Mouse (Mus musculus) testis, postnatal 14 days (tissue): Measurements from ENCODE around the gene Mindy1.

Experiments used
- DNase-seq: peaks from one replicate; pipeline ENCODE4 v3.0.0; 2021; ENCODE audit warnings: low spot score

Mindy1 gene

DNA sequence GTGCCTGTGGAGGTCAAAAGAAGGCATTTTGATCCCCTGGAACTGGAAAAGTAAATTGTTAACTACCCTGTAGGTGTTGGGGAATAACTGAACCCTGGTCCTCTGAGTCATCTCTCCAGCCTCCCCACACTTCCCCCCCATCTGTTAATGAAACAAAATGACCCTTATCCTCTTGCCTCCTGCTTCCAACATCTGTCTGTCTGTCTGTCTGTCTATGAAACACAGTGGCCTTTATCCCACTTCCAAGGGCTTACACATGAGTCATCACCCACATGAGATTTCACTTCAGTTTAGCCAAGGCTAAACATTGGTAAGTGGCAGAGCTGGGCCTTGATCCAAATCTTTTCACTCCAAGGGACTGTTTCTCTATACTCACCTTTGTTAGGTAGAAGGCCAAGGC, 13.3 kb upstream of the Mindy1 start:
- DNase-seq: no peak

DNA sequence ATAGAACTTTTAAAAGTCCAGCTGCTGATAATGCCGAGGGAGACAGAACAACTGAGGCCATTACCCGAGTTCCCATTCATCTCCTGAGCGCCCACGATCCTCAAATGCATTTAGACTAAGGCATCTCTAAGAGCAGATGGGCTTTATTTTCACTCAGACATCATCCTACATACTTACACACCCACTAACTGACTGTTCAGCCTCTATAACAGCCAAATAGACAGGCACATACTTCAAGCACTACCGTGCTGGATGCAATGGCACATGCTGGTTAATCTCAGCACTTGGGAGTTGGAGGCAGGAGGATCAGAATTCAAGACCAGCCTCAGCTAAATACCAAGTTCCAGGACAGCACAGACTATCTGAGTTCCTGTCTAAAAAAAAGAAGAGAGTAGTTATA, 11.4 kb upstream of the Mindy1 start:
- no peak for DNase-seq

DNA sequence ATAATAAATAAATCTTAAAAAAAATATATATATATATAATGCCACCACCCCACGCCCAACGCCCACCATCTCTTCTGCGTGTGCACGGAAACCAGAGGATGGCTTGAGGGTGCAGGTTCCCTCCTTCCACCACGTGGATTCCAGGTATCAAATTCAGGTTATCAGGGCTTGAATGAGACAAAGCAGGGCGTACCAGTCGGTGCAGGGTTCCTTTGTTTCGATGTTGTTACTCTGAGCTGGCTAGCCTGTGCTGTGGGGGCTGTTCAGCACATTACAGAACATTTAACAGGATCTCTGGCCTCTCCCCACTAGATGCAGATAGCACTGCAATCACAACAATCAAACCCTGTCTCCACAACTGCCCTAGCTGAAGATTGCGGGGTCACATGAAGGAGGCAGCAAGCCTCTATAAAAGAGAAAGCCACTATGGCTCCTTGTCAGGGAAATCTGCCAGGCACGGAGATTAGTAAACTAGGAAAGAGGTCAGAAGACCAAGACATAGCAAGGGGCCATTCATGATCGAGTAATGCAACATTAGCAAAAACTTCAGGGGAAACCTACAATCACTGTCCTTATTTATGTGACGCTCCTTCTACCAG, 10.3 kb upstream of the Mindy1 start:
- no peak for DNase-seq

DNA sequence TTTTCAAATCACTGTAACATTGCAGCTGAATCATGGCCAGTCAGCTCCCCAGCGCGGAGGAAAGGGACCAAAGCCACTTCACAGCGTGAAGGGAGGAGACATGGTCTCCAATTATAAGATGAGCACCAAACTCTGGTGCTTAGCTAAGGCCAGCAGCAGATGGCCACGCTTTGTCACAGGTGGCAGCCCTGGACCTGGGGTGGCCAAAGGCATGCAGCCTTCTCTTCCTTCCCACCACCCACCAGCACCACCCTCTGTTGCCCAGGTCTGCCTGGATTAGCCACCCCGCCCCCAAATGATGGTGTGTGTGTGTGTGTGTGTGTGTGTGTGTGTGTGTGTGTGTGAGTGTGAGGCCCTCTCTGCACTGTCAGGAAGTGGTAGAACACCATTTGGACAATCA, 7.7 kb upstream of the Mindy1 start:
- DNase-seq: no peak

DNA sequence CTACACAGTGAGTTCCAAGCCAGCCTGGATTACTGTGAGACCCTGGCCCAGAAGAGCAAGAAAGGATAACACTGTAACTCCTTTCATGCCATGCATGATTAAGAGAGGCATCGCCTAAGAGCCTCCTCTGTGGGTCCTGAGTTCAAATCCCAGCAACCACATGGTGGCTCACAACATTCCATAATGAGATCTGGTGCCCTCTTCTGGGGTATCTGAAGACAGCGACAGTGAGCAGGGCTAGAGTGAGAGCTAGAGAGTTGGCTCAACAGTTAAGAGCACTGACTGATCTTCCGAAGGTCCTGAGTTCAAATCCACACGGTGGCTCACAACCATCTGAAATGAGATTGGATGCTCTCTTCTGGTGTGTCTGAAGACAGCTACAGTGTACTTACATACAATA, 6.7 kb upstream of the Mindy1 start:
- no peak for DNase-seq

DNA sequence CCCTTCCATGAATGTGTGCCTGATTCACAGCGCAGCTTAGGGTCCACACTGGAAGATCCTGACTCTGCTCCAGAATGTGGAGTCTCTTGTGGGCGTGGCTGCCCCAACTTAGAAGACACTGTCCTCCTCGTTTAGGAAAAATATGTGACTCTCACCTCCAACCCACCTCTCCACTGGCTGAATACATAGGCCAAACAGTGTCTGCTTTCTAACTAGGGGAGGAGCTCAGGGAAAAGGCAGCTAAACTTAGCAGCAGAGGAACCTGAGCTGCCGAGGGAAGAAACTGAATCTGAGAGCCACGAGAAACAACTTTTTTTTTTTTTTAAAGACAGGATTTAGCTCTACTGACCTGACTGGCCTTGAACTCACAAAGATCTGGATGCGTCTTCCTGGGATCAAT, 6.0 kb upstream of the Mindy1 start:
- no peak for DNase-seq

DNA sequence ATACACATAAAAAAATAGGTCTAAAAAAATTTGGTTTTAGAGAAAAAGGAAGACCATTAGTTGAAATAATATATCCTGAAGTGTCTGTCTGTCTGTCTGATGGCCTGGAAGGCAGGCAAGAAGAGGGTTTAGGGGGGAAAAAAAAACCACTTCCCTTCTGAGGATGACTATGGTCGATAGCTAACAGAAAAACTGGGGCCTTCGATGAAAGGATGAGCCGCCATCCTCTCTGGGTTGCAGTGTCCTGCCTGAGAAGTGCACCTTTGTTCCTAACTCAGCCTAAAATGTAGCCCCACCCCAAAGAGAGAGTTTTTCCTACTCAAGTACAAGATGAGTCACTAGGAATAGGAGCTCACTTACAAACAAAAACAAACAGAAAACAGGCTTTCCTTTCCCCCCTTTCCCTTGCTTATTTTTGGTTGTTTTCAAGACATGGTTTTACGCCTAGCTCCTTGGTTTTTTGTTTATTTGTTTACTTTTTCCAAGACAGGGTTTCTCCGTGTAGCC, 4.7 kb upstream of the Mindy1 start:
- no peak for DNase-seq

DNA sequence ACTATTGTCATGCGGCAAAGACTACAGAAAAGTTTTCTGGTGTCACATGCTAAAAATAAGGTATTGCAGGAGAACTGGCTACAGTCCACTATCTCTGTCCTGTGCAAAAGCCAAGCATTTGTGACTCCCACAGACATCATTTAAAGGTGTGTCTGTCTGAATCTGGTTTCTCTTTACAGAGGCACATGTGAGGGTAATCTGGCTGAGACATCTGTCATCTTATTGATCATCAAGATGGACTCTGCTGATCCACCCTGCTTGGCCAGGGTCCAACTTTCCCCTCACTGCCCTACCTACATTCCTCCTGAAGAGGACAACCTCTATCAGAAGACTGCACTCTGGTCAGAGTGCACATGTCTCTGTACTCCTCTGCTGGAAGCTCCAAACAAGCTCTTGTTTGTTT, 4.0 kb upstream of the Mindy1 start:
- no peak for DNase-seq

DNA sequence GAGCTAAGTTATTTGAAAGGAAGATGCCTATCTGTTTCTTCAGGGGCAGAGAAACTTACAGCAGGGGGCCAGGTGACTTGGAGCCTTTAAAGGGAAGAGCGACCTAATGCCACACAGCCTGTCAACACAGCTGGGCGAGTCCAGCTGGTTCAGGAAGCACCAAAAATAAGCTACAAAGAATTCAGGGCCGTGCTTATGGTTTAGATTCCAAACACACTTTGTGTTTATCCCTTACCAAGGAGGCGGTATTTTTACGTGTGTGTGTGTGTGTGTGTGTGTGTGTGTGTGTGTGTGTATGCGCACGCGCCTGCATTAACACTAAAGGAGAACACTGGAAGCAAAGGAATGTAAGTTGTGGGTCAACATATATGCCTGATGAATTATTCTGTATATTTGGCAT, 398 bp upstream of the Mindy1 start:
- no peak for DNase-seq

DNA sequence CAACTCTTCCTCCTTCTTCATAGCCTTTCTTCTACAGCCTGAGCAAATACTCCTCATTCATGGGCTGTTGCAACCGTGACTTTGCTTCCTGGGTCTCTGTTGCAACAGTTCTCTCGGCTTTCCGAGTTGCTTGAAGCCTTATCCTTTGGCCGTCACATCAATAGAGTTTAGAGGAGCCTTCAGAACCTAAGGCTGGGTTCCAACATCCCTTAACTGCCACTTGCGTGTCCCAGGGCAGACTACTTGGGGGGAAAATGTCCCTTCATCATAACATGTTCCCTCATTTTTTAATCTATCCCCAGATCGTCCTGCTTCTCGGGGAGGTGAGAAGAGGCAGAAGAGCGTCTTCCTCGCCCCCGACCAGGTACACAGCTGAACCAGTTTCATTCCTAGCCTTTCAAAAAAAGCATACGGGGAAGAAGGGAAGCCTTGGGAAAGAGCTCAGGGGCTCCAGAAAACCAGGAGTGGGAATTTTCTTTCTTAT, 1.3 kb downstream of the Mindy1 start:
- no peak for DNase-seq

DNA sequence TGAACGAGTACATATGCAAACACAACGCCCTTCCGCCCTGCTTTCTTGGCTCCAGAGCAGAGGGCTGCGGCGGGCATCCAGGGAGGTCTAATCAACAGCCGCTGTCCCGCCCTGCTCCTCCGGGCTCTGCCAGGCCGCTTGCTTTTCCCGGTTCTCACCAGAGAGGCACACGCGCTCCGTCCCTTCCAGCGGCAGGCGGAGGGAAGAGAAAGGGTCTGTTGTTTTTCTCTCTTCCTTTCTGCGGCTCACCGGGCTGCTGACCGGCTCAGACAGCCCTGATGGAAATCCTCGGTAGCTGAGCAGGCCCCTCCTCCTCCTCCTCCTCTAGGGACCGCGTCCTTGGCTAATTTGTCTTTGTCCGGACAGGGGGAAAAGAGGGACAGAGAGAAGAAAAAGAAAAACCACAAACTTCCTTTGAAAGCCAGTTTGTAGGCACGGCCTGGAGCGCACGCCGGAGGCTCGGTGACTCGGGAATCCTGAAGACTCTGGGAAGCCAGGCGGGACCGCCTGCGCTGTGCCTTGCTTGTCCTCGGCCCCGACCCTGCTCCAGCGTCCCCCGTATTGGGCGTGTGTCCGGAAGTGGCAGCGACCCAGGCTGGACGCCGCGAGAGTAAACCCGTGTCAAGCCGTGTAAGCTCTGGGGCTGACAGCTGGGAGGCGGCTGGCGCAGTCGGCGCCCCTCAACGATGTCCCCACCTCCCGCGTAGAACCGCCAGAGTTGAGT, 1.9 kb downstream of the Mindy1 start:
- peak; percentile 77 for DNase-seq

DNA sequence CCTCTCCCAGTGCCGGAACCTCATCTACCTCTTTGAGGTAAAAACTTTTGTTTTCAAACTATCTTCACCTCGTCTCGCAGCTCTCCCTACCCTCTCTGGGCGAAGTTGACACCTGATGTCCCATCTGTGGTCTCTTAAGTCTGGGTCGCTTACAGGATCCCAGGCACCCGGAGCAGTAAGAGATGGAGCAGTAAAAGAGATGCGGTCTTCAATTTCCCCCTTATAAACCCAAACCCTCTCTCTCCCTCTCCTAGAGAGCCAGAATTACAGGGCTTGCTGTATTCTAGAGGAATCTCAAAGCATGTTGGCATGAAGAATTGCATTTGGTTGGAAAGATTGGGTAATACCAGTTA, 2.4 kb downstream of the Mindy1 start:
- no peak for DNase-seq

DNA sequence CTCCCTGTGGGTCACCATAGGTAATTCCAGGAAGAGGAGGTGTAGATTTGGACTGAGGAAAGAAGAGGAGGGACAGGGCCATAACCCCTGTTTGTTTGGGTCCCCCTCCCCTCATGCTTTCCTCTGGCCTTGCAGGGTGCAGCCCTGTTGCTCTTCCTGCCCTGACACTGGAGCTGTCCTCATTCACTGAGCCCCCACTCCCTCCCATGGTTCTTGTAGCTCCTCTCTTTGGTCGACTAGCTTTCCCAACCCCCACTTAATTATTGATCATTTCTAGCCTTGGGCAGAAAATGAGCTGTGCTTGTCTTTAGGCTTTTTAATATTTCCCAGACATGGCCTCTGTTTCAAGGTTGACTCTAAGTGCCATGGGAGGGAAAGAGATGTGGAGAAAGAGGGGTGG, 2.9 kb downstream of the Mindy1 start:
- DNase-seq: no peak

DNA sequence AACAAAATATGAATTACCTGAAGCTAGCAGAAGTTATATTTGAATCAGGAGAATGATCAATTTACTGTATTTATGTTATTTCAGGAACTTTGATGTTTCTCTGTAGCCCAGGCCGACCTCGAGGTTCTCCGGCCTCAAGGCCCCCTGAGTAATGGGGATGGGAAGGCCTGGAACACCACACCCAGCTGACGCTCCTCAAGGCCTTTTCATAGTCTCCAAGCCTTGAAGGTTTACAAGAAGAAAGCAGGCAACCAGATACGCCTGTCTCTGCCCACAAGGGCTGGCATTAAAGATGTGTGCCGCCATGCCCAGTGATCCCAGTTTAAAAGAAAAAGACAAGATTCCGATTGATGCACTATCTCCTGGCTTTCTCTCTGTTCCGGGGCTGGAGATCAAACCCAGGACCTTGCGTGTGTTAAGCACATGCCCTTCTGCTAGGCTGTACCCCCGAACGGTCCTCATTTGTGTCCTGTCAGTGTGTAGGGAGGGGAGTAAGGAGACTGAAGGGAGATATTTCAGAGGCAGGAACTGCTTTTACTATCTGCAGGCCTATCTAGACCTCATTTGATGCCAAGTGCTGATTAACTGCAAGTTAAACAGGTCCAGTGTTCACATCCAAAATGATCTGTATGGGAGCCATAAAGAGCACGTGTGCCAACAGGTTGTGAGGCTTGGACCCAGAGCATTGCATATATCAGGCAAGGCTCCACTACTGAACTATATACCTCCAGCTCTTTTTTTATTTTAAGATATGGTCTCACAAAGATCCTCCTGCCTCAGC, 3.5 kb downstream of the Mindy1 start:
- no peak for DNase-seq

DNA sequence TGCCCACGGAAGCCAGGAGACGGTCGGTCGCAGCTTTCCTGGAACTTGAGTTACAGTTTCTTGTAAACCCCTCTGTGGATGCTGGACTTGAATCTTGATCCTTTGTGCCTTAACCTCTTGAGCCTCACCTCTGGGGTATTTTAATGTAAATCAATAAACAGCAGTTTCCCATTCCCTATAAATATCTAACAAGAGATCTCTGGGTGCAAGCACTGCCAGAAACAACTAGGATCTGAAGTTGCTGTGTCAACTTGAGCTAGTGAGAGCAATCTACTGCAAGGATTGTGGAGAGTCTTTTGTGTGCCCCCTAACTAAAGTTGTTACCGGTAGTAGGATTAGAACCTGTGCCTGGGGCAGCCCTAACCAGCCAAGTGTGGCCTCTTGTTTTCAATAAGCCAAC, 4.2 kb downstream of the Mindy1 start:
- no peak for DNase-seq

DNA sequence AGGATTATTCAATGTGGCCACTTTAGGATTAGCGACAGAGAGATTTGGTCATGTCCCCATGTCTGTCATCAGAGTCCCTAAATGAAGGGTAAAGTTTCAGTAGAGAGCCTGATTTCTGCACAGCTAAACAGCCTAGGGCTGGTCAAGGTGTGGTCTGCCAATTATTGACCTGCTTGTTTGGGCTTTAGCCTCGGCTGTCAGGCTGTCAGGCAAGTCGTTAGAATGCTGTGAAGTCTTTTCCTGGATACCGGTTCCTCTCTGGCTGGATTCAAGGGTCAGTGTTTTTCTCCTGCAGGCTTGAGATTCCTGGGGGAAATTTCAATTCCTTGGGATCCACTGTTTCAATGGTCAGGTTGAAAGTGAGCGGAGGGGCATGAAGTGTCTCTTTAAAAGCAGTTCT, 4.9 kb downstream of the Mindy1 start:
- no peak for DNase-seq

DNA sequence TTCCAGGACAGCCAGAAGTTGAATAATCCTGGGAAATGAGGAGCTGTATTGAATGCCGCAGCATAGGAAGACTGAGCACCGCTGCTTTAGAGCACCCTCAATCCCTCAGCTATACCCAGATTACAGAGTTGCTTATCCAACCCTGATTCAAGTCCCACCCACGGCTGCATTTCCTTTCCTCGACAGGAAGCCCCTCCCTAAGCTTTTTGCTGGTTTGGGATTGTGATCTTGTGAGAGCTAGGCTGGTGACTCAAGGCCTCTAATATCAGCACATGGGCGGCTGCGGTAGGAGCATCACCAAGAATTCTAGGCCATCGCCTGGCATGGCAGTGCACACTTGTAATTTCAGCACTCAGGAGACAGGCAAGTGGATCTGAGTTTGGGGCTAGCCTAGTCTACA, 5.4 kb downstream of the Mindy1 start:
- no peak for DNase-seq

DNA sequence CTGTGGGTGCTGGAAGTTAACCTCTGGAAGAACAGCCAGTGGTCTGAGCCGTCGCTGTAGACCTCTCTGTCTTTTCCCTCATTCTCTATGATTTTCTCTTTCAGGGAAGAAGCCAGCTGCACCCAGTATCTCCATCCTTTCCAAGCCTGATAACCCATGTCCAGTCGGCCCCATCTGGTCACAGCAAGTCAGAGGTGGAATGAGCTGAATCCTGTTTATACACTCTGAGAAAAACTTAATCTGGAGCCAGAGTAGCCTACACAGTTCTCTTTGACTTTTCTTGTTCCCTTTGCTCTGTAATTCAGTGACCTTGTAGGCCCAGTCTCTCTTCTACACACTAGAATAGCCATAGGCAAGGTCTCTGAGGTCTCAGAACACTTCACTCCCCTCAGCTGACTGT, 6.4 kb downstream of the Mindy1 start:
- no peak for DNase-seq

DNA sequence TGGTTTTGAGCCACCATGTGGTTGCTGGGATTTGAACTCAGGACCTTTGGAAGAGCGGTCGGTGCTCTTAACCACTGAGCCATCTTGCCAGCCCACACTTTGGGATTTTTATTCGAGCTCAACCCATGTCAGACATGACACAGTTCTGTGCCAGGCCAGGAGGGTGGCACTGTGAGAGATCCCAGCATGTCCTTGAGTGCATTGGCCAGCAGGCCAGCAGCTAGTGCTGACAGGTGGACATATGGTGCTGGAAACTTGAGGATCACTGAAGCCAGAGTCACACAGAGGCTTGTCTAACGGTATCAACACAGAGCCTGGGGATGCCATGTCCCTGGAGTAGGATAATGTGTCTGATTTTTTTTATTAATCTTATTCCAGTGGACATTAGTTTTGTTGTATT, 8.3 kb downstream of the Mindy1 start:
- no peak for DNase-seq

DNA sequence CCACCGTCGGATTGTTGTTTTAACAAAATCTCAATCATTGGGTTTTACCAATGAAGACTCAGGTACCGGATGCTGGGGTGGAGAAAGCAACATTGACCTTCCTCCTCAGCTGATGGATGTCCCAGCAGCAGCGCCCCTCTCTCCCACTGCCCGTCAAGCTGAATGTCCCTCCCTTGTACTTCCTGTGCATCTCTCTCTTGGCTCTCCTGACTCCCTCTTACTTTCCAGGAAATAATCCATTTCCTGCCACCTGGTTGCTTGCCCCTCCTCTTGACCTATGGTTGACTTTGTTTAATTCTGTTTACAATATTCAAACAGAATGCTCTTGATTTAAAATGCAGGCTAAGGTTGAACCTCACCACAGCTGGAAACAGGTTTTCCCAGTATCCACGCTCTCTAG, 9.0 kb downstream of the Mindy1 start:
- no peak for DNase-seq

DNA sequence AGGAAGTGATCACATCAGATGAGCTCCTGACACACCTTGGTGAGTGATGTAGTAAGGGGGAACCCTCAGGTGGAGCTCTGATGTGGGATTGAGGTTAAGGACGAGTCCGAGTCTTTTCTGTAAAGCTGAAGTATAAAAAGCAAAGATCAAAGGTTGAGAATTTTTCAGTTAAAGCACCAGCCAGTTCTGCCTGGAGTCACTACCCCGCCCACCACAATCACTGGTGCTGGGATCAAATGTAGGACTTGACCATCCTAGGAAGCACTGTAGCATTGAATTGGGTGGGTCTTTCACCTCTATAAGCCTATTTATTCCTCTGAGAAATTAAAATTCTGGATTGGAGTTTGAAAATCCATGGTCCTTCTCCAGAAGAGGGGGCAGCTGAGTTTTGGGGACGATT, 9.9 kb downstream of the Mindy1 start:
- DNase-seq: no peak

DNA sequence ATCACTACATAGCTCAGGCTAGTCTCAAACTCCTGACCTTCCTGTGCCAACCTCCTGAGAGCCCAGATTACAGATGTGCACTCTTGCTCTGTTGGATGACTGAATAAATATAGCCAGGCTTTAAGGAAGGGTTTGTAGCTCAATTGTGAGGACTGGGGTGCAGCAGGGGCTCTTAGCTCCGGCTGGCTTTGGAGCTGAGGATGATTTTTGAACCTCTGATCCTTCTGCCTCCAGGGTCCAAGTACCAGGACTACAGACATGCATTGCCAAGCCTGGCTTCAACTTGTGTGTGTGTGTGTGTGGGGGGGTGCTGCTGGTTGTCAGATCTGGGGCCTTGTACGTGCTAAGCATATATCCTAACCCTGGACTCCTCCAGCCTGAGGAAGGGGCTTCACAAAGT, 11.8 kb downstream of the Mindy1 start:
- no peak for DNase-seq

DNA sequence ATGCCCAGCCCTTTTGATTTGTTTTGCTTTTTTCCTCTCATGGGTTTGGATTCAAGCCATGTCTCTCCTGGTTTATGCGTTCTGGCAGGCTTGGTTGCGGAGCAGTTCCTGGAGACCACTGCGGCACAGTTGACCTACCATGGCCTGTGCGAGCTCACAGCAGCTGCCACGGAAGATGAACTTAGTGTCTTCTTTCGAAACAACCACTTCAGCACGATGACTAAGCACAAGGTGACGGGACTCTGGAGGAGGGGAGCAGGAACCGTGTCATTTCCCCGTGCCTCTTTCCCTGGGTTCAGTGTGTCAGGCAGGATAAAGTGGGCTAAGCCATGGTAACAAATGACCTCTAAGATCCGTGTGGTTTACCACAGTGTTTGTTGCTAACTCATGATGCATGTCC, 12.4 kb downstream of the Mindy1 start:
- no peak for DNase-seq
